Mouse (Mus musculus) ES-Bruce4 (cell line): ENCODE results near the gene Pus7. TPM values are rescaled to one million over a fixed set of nuclear protein-coding genes. Genes with fewer than 3 reads are reported as not detected.

Experiments
- H3K27ac ChIP-seq: 2 replicates; pipeline ENCODE4 v1.5.1; 2012; ENCODE audit warnings: low read length, inconsistent platforms; ENCODE audit not compliant: insufficient read depth
- H3K27me3 ChIP-seq: 2 replicates; pipeline ENCODE4 v1.6.1; 2012; ENCODE audit warnings: mild to moderate bottlenecking, low read length, inconsistent platforms; ENCODE audit not compliant: control insufficient read depth, poor library complexity, insufficient read depth, severe bottlenecking
- H3K36me3 ChIP-seq: 2 replicates; pipeline ENCODE4 v1.6.1; 2012; ENCODE audit warnings: inconsistent platforms, mild to moderate bottlenecking, low read length, moderate library complexity; ENCODE audit not compliant: control insufficient read depth, poor library complexity, insufficient read depth, severe bottlenecking
- H3K4me1 ChIP-seq: one replicate; pipeline ENCODE4 v1.8.1; 2011; ENCODE audit warnings: low read length; ENCODE audit not compliant: control insufficient read depth, insufficient read depth
- H3K4me3 ChIP-seq: 2 replicates; pipeline ENCODE4 v1.5.1; 2011; ENCODE audit warnings: low read depth, mild to moderate bottlenecking, low read length
- H3K9ac ChIP-seq: 2 replicates; pipeline ENCODE4 v1.6.1; 2012; ENCODE audit warnings: low read depth, mild to moderate bottlenecking, inconsistent platforms; ENCODE audit not compliant: poor library complexity, severe bottlenecking
- H3K9me3 ChIP-seq: replicated peaks from 2 replicates; pipeline ENCODE4 v1.6.1; 2012; ENCODE audit warnings: mild to moderate bottlenecking, low read length, inconsistent platforms; ENCODE audit not compliant: control insufficient read depth, poor library complexity, insufficient read depth, severe bottlenecking
- CTCF ChIP-seq: IDR thresholded peaks from one replicate; pipeline ENCODE4 v1.8.1; 2011; ENCODE audit warnings: low read depth, low read length
- EP300 ChIP-seq: IDR thresholded peaks from 2 replicates; pipeline ENCODE4 v1.6.1; 2011; ENCODE audit warnings: low read depth, low read length; ENCODE audit not compliant: insufficient read depth
- POLR2A ChIP-seq: IDR thresholded peaks from one replicate; pipeline ENCODE4 v1.8.1; 2011; ENCODE audit warnings: low read length; ENCODE audit not compliant: insufficient read depth
- polyA plus RNA-seq: library from polyadenylated mRNA; stranded (reverse); fragments of >200 nt; gene quantifications from 2 replicates; pipeline ENCODE4 v1.2.4, GENCODE M21; 2011; ENCODE audit warnings: low read depth; ENCODE audit not compliant: missing spikeins, insufficient read depth, insufficient read length

Pus7 gene
- polyA plus RNA-seq, 1 experiment = 68.6 TPM

GRCm38 (mm10) chr5:23737111-23737510, 46.4 kb downstream of the Pus7 start:
- H3K4me1 ChIP-seq = no peaks in the 10 kb centered on the region
- H3K4me3 ChIP-seq = no peak overlapping the region
- TF ChIP-seq POLR2A = no peak
- H3K9me3 ChIP-seq = no peaks in the 10 kb centered on the region
- H3K36me3 ChIP-seq = peaks cover 15% of the 10 kb centered on the region
- H3K9ac ChIP-seq = no peak overlapping the region
- H3K27ac ChIP-seq = no peak overlapping the region
- H3K27me3 ChIP-seq = no peaks in the 10 kb centered on the region

- Histone ChIP-seq H3K27ac (no peak overlapping the region), H3K9ac (no peak overlapping the region), H3K4me3 (no peak overlapping the region), H3K36me3 (peaks cover 9% of the 10 kb centered on the region), H3K4me1 (no peaks in the 10 kb centered on the region), H3K27me3 (no peaks in the 10 kb centered on the region), H3K9me3 (no peaks in the 10 kb centered on the region; the same call in 1 of the 2 replicates)
- TF ChIP-seq EP300 (no peak), POLR2A (no peak), CTCF (no peak)
These were observed 47.1 kb downstream of the Pus7 start for GRCm38 (mm10) chr5:23736366-23736765.

GRCm38 (mm10) chr5:23721956-23722355, 61.6 kb downstream of the Pus7 start:
- no peaks in the 10 kb centered on the region for H3K27me3 ChIP-seq
- no peak overlapping the region for H3K4me3 ChIP-seq
- no peaks in the 10 kb centered on the region for H3K36me3 ChIP-seq
- no peak overlapping the region for H3K9ac ChIP-seq
- H3K27ac ChIP-seq = no peak overlapping the region
- no peaks in the 10 kb centered on the region for H3K4me1 ChIP-seq
- no peak for TF ChIP-seq EP300
- no peak for TF ChIP-seq POLR2A
- no peak for TF ChIP-seq CTCF
- H3K9me3 ChIP-seq = peaks cover 31% of the 10 kb centered on the region

- no peaks in the 10 kb centered on the region for H3K4me1 ChIP-seq
- H3K9ac ChIP-seq = no peak overlapping the region
- H3K27me3 ChIP-seq = no peaks in the 10 kb centered on the region
- H3K9me3 ChIP-seq = peaks cover 8% of the 10 kb centered on the region
- no peaks in the 10 kb centered on the region for H3K36me3 ChIP-seq
- no peak overlapping the region for H3K4me3 ChIP-seq
- no peak overlapping the region for H3K27ac ChIP-seq
- TF ChIP-seq POLR2A (no peak), CTCF (no peak), EP300 (no peak)
These were observed 64.6 kb downstream of the Pus7 start for GRCm38 (mm10) chr5:23718881-23719328.

GRCm38 (mm10) chr5:23718182-23718534, 65.4 kb downstream of the Pus7 start:
- no peak overlapping the region for H3K9ac ChIP-seq
- peaks cover 6% of the 10 kb centered on the region; the same call in 1 of the 2 replicates for H3K9me3 ChIP-seq
- TF ChIP-seq CTCF (no peak), POLR2A (no peak), EP300 (no peak)
- H3K27ac ChIP-seq = no peak overlapping the region
- no peaks in the 10 kb centered on the region for H3K4me1 ChIP-seq
- no peak overlapping the region for H3K4me3 ChIP-seq
- no peaks in the 10 kb centered on the region for H3K27me3 ChIP-seq
- H3K36me3 ChIP-seq = no peaks in the 10 kb centered on the region

- no peaks in the 10 kb centered on the region for H3K4me1 ChIP-seq
- no peak overlapping the region for H3K9ac ChIP-seq
- H3K27me3 ChIP-seq = no peaks in the 10 kb centered on the region
- no peak overlapping the region for H3K27ac ChIP-seq
- TF ChIP-seq EP300 (no peak), CTCF (no peak), POLR2A (no peak)
- H3K9me3 ChIP-seq = peaks cover 3% of the 10 kb centered on the region; the same call in 1 of the 2 replicates
- no peak overlapping the region for H3K4me3 ChIP-seq
- no peaks in the 10 kb centered on the region for H3K36me3 ChIP-seq
These were observed 65.9 kb downstream of the Pus7 start for GRCm38 (mm10) chr5:23717469-23718181.
